Mouse (Mus musculus) lung, adult 2 months (tissue): Measurements from ENCODE around the gene Dnajc4. TPM values are rescaled to one million over a fixed set of nuclear protein-coding genes. Genes with fewer than 3 reads are reported as not detected.

Experiments
- DNase-seq: peaks from one replicate; pipeline ENCODE4 v3.0.0; 2022
- H3K4me1 ChIP-seq: fragments of 200-500 bp; 2 replicates; pipeline ENCODE4 v1.6.1; 2011; ENCODE audit warnings: low read length; ENCODE audit not compliant: control insufficient read depth, insufficient read depth
- H3K4me3 ChIP-seq: fragments of 200-500 bp; replicated peaks from 2 replicates; pipeline ENCODE3; 2011; ENCODE audit warnings: low read depth, mild to moderate bottlenecking, control low read depth, low read length; ENCODE audit errors: extremely low read depth
- CTCF ChIP-seq: fragments of 200-500 bp; IDR thresholded peaks from 2 replicates; pipeline ENCODE4 v1.5.1; 2011; ENCODE audit warnings: mild to moderate bottlenecking, low read length, control low read depth; ENCODE audit not compliant: insufficient read depth
- POLR2A ChIP-seq: fragments of 200-500 bp; IDR thresholded peaks from 2 replicates; pipeline ENCODE4 v1.6.1; 2011; ENCODE audit warnings: low read depth, mild to moderate bottlenecking, control low read depth, low read length, borderline replicate concordance; ENCODE audit errors: extremely low read depth
- WGBS: fragments of 180-500 bp; shearing (Covaris S2); methylation state at CpG from one replicate; pipeline ENCODE4 v1.1.7; 2018; 5-methylcytosine and 5-hydroxymethylcytosine counted together
- polyA plus RNA-seq: library from polyadenylated mRNA; depleted of rRNA; stranded (reverse); fragments of >200 nt; gene quantifications from 2 replicates; pipeline ENCODE4 v1.2.3, GENCODE M21; 2012; rRNA removed

Gene Dnajc4
- polyA plus RNA-seq = 36.9 and 38.9 TPM in 2 replicates

DNA sequence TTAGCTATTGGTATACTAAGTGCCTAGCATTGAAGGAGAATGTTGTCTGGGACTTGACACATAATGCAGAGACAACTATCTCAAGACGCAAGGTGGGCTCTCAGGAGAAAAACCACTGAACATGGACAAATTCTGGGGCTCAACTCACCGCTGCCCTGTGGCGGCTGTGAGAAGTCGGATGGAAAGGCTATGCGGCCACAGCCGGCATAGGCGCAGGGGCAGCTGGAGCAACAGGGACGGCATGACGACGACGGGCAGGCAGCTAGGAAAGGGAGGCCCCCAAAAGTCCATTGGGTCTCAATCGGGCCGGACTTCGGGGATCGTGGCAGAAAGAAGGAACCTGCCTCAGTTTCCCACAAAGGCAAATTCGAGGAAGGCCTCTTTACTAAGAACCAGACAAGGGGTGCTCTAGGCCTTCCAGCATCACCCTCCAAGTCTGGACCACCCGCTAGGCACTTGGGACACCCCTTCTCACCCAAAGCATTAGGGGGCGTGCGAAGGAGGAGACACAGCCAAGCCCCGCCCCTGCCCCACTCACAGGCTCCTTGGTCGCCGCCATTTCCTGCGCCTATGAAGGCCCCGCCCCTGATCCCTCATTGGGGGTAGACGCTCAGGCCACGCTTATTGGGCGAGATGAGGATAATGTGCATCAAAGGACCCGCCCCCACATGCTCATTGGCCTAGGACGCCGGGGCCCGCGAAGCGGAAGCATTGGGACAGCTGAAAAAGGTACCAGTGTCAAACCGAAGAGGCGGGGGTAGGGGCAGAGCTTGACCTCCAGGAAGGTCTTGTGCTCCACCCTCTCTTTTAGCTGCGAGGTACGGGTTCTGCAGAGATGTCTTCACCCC lies at the start of gene Dnajc4:
Gene Dnajc4, minus strand, starts transcription at position 562 of the 848 bp plus-strand sequence.
- WGBS = 1% methylated on average over 37 of the region's 37 CpGs
- Histone ChIP-seq H3K4me3 (peak within 1 kb of the TSS; percentile 94), H3K4me1 (peaks cover 23% of the 10 kb centered on the region)
- TF ChIP-seq POLR2A = peak; percentile 56; the same call in 1 of the 2 replicates
- TF ChIP-seq CTCF = no peak
- peak; percentile 91 for DNase-seq

DNA sequence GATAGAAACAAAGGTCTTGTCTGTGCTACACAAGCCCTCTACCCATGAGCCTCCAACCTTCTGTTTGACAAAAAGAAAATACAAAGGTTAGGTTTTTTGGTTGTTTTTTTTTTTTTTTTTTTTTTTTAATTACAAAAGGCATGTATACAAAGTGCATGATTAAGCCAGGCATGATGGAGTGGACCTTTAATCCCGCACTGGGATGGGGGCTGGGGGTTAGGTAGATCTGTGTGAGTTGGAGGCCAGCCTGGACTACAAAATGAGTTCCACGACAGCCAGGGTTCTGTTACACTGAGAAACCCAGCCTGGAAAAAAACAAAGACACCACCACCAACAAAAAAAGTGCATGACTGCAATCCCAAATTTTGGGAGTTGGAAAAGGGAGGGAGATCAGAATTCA lies 48.8 kb upstream of the Dnajc4 start:
- DNase-seq = no peak
- Histone ChIP-seq H3K4me1 (peaks cover 5% of the 10 kb centered on the region), H3K4me3 (no peak overlapping the region)
- WGBS = 84% methylated on average over 2 of the region's 2 CpGs
- no peak for TF ChIP-seq POLR2A
- TF ChIP-seq CTCF = no peak

DNA sequence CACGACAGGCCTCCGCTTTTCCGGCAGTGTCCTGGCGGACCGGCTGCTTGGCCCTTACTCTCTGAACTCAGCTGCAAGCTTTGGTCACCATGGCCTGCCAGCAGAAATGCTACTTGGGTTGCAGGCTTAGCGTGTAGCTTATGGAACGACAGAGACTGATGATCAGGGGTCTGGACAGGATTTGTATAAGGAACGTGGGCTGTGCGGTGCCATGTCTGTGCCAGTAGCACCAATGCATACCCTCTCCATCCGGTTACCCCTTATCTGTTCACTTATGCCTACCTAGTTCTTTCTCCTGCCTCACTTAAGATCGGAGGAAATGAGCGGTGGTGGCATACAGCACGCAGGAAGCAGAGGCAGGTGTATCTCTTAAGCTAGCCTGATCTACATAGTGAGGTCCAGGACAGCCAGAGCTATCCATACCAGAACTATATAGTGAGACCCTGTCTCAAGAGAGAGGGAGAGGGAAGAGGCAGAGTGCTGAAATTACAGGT lies 48.3 kb upstream of the Dnajc4 start:
- DNase-seq = no peak
- no peak for TF ChIP-seq POLR2A
- TF ChIP-seq CTCF = no peak
- 12% methylated on average over 13 of the region's 13 CpGs for WGBS
- peaks cover 5% of the 10 kb centered on the region for H3K4me1 ChIP-seq
- H3K4me3 ChIP-seq = peak overlapping the region; percentile 82

DNA sequence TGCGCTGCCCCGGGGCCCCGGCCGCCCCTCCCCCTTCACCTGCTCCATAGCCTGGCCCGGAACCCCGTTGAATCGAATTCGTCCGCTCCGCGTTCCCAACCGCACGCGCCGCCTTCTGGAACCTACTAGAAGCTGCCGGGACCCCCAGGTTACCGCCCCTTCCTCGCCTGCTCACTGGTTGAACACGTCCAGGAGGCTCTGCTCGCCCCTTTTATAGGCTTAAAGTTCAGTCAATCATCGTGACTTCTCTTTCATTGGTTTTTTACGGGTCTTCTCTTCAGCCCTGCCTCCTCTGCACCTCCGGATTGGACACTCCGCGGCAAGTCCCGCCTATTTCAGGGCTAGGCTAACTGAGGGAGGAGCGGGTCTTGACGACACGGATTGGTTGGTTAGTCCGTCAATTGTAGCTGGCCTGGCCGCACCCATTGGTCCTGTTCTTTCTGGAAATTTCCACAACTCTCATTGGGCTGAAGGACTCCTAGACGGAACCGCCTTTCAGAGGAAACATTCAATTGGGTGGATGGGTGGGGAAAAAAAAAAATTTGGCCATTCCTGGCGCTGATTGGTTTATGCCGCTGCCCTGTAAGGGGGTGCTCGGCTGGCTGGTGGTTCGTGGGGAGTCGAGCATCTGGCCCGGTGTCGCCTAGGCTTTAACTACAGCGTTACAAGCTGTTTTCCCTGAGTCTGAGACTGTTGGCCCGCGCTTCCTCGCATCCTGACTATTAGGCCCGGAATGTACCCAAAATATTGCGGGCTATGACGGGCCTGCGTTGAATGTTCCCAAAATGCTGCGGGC lies 47.7 kb upstream of the Dnajc4 start, which contains the start of gene Stip1:
Gene Stip1, minus strand, starts transcription at position 127 of the 796 bp plus-strand sequence.
- peak; percentile 99 for DNase-seq
- H3K4me3 ChIP-seq = peak within 1 kb of the TSS; percentile 82
- peaks cover 5% of the 10 kb centered on the region for H3K4me1 ChIP-seq
- WGBS = under 1% methylated on average over 49 of the region's 49 CpGs
- TF ChIP-seq CTCF (no peak), POLR2A (peak; percentile 99)

DNA sequence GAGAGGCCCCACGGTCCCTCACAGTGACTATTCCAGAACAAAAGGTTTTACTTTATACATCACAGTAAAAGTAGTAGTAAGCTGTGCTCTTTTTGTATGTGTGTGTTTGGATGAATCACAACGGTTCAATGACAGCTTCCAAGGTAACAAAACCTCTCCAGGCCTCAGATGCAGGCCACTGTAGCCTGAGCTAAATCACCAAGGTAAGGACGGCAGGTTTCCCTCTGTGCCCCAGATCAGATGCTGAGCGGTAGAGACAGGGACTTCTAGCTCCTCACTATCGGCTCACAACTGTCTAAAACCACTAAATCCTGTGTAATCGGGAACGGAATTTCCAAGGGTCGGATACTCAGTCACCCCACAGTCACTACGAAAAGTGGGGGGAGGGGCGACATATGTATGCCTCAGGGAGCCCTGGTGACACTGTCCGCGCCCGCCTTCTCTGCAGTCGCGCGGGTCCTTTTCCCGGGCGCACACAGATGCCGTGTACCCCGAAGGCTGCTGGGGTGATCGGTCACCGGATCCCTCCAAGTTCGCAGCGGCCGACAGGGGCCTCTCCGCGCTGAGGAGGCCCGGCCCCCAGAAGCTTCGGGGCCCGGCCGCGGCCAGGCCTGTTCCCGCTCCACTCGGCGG lies 46.8 kb upstream of the Dnajc4 start:
- Histone ChIP-seq H3K4me3 (peak overlapping the region; percentile 80), H3K4me1 (peaks cover 5% of the 10 kb centered on the region)
- WGBS = under 1% methylated on average over 35 of the region's 35 CpGs
- DNase-seq = peak; percentile 54
- TF ChIP-seq CTCF (no peak), POLR2A (no peak)

DNA sequence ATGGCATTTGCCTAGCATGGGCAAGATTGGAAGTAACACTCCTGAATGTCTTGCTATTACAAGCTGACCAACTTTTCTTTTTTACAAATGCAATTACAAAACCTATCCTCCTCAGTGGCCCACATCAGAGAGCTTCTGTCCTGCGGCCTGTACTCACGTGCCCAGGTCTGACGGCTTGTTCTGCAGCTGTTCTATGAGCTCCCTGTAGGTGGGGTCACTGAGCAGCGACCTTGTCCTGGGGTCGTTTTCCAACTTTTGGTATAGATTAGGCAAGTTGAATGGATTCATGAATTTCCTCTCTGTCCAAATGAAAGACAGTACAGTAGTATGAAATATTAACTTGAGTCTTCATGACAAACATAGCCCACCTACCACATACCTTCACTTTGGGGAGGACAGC lies 41.6 kb upstream of the Dnajc4 start:
- 94% methylated on average over 5 of the region's 5 CpGs for WGBS
- TF ChIP-seq POLR2A (no peak), CTCF (no peak)
- Histone ChIP-seq H3K4me1 (peaks cover under 1% of the 10 kb centered on the region), H3K4me3 (no peak overlapping the region)
- no peak for DNase-seq

DNA sequence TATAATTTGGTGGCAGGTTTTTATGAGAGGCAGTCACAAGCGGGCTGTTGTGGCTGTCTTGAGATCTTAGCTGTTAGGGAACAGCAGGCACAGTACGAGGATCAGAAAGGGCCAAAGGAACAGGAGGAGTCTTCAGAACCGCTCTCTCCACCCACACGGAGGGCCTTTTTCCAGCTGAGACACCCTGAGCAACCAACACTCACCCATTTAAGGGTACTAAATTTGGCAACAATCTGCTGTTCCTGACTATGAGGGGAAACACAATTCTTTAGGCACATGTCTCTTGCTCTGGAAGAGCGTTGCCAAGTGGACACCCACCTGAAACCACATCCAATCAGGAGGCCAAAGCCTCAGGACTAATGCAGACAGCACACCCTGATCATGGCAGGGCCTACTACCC lies 37.2 kb upstream of the Dnajc4 start:
- WGBS = 90% methylated on average over 5 of the region's 5 CpGs
- Histone ChIP-seq H3K4me1 (no peaks in the 10 kb centered on the region), H3K4me3 (no peak overlapping the region)
- TF ChIP-seq CTCF (no peak), POLR2A (no peak)
- DNase-seq = no peak

DNA sequence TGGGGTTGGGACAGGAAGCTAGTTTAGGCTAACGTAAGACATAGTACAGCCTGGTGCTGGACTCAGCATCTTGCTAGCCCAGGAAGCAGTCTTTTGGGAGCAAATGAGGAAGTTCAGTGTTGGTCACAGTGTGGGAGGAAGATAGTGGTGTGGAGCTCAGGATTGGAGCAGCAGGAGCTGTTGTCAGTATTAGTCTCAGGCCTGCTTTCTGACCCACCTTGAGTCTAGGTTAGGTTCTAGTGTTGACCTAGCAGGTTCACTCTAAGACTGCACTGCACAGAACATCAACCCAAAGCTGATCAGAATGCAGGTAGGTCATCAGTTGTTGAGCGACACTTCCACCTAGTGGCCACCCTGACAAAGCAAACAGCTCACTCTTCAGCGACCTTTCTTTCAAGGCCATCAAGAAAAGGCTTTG lies 27.9 kb upstream of the Dnajc4 start:
- no peak overlapping the region for H3K4me3 ChIP-seq
- TF ChIP-seq CTCF = peak; percentile 76
- no peak for TF ChIP-seq POLR2A
- peak; percentile 37 for DNase-seq
- no peaks in the 10 kb centered on the region for H3K4me1 ChIP-seq
- WGBS = 40% methylated on average over 3 of the region's 3 CpGs

DNA sequence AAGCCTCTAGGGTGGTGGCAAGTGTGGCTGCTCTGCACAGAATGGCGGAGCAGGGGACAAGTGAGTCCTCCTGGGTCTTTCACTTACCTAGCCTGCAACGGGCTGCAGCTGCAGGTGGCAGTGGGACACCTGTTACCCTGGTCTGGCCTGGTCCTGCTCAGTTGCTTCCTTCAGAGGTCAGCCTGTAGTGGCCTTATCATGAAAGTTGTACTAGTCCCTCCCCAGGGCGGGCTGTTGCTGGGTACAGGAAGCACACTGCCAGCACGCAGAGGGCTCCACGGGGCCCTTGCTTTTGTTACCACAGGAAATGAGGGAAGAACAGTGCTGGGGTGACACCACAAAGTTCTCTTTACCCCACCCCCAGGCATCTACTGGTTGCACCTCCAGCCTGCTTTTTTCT lies 26.8 kb upstream of the Dnajc4 start, which contains the start of gene Fermt3:
Gene Fermt3, minus strand, starts transcription at position 279 of the 400 bp plus-strand sequence.
- TF ChIP-seq CTCF (no peak), POLR2A (peak; percentile 29; the same call in 1 of the 2 replicates)
- Histone ChIP-seq H3K4me1 (no peaks in the 10 kb centered on the region), H3K4me3 (peak within 1 kb of the TSS; percentile 57)
- peak; percentile 28 for DNase-seq
- WGBS = 52% methylated on average over 5 of the region's 5 CpGs

DNA sequence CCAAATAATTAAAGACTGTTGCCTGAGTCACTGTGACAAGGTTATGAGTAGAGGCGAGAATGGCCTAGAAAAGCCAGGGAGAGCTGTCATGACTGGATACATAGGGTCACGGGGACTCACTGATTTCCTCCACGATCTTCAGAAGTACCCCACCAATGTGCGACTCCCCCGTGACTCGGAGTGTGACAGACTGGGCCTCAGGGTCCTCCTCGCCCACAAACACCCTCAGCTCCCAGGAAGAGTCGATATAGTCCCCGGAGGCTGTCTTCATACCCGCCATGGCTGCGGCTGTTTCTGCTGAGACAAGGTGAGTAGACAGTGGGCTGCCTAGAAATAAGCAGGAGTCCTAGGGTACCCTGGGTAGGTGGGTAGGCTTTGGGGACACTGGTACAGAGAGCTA lies 26.2 kb upstream of the Dnajc4 start:
- no peak for DNase-seq
- WGBS = 85% methylated on average over 11 of the region's 11 CpGs
- TF ChIP-seq CTCF (no peak), POLR2A (no peak)

More for the DNA sequence above, 26.2 kb upstream of the Dnajc4 start:
- Histone ChIP-seq H3K4me3 (peak overlapping the region; percentile 57), H3K4me1 (no peaks in the 10 kb centered on the region)
